Mouse (Mus musculus) MEL (cell line): ENCODE measurements around the gene Eif1ad. TPM values are rescaled to one million over a fixed set of nuclear protein-coding genes. Genes with fewer than 3 reads are reported as not detected.

Source experiments
- DNase-seq: peaks from one replicate; pipeline ENCODE4 v3.0.0; 2011; ENCODE audit warnings: low read depth, low spot score
- H3K27ac ChIP-seq: 2 replicates; pipeline ENCODE4 v1.5.1; 2012; ENCODE audit warnings: low read depth, mild to moderate bottlenecking, control low read depth, low read length, moderate library complexity; ENCODE audit not compliant: control insufficient read depth
- H3K27me3 ChIP-seq, 2 experiments: fragments of 150-350 bp in 1 of 2; sonication (generic) in 1 of 2; 2 replicates each; pipeline ENCODE4 v1.6.1; 2012; ENCODE audit warnings: low read length in 2 of 2, mild to moderate bottlenecking in 2 of 2, improper control_type of control experiment in 1 of 2, moderate library complexity in 1 of 2; ENCODE audit not compliant: insufficient read depth in 2 of 2, control insufficient read depth in 1 of 2
- H3K36me3 ChIP-seq, 2 experiments: 2 replicates each; pipeline ENCODE4 v1.6.1; 2012 to 2014; ENCODE audit warnings: low read length in 2 of 2, improper control_type of control experiment in 1 of 2, inconsistent platforms in 1 of 2, mild to moderate bottlenecking in 1 of 2; ENCODE audit not compliant: insufficient read depth in 2 of 2, control insufficient read depth in 1 of 2
- H3K4me1 ChIP-seq, 2 experiments: fragments of 150-350 bp in 1 of 2; sonication (generic) in 1 of 2; 2 replicates each; pipeline ENCODE4 v1.6.1; 2012; ENCODE audit warnings: low read length in 2 of 2, improper control_type of control experiment in 1 of 2, mild to moderate bottlenecking in 1 of 2; ENCODE audit not compliant: insufficient read depth in 2 of 2, control insufficient read depth in 1 of 2
- H3K4me3 ChIP-seq, 2 experiments: fragments of 150-350 bp in 1 of 2; sonication (generic) in 1 of 2; 2 replicates each; pipeline ENCODE4 v1.5.1; 2012; ENCODE audit warnings: low read depth in 2 of 2, low read length in 2 of 2, mild to moderate bottlenecking in 2 of 2, moderate library complexity in 2 of 2, control low read depth in 1 of 2, improper control_type of control experiment in 1 of 2; ENCODE audit not compliant: control insufficient read depth in 1 of 2, insufficient read depth in 1 of 2
- H3K79me2 ChIP-seq: 2 replicates; pipeline ENCODE4 v1.6.1; 2012; ENCODE audit warnings: mild to moderate bottlenecking, low read length, moderate library complexity; ENCODE audit not compliant: control insufficient read depth, poor library complexity, insufficient read depth
- H3K9ac ChIP-seq: 2 replicates; pipeline ENCODE4 v1.6.1; 2012; ENCODE audit warnings: low read depth, mild to moderate bottlenecking, control low read depth, low read length, moderate library complexity; ENCODE audit not compliant: control insufficient read depth, poor library complexity, severe bottlenecking
- H3K9me3 ChIP-seq: fragments of 150-350 bp; sonication (generic); replicated peaks from 2 replicates; pipeline ENCODE4 v1.6.1; 2012; ENCODE audit warnings: mild to moderate bottlenecking, low read length, improper control_type of control experiment, moderate library complexity; ENCODE audit not compliant: insufficient read depth
- CHD1 ChIP-seq: IDR thresholded peaks from 2 replicates; pipeline ENCODE4 v1.6.1; 2012; ENCODE audit warnings: low read depth, mild to moderate bottlenecking, inconsistent platforms, low read length, improper control_type of control experiment
- CHD2 ChIP-seq: IDR thresholded peaks from 2 replicates; pipeline ENCODE4 v1.6.1; 2011; ENCODE audit warnings: low read length, improper control_type of control experiment
- CTCF ChIP-seq, 3 experiments: IDR thresholded peaks in 2 of 3; conservative IDR thresholded peaks in 1 of 3; 2 replicates each; pipeline ENCODE4 v1.5.1; 2011 to 2012; ENCODE audit warnings: low read length in 3 of 3, low read depth in 2 of 3, mild to moderate bottlenecking in 2 of 3, improper control_type of control experiment in 1 of 3, inconsistent platforms in 1 of 3, mixed read lengths in 1 of 3, moderate library complexity in 1 of 3; ENCODE audit not compliant: control insufficient read depth in 1 of 3, insufficient read depth in 1 of 3, poor library complexity in 1 of 3, severe bottlenecking in 1 of 3
- E2F4 ChIP-seq: IDR thresholded peaks from 2 replicates; pipeline ENCODE4 v1.6.1; 2011; ENCODE audit warnings: low read depth, low read length, improper control_type of control experiment, borderline replicate concordance
- ELF1 ChIP-seq: IDR thresholded peaks from 2 replicates; pipeline ENCODE4 v1.6.1; 2014; ENCODE audit warnings: low read depth, mild to moderate bottlenecking, inconsistent platforms, low read length, improper control_type of control experiment, moderate library complexity
- EP300 ChIP-seq, 2 experiments: IDR thresholded peaks; 2 replicates each; pipeline ENCODE4 v1.6.1; 2011; ENCODE audit warnings: improper control_type of control experiment in 2 of 2, low read length in 2 of 2, low read depth in 1 of 2, mild to moderate bottlenecking in 1 of 2
- GABPA ChIP-seq: IDR thresholded peaks from 2 replicates; pipeline ENCODE4 v1.6.1; 2012; ENCODE audit warnings: low read depth, mild to moderate bottlenecking, inconsistent platforms, low read length, improper control_type of control experiment, moderate library complexity
- GATA1 ChIP-seq: IDR thresholded peaks from 2 replicates; pipeline ENCODE4 v1.6.1; 2011; ENCODE audit warnings: low read depth, low read length, improper control_type of control experiment
- HCFC1 ChIP-seq: IDR thresholded peaks from 2 replicates; pipeline ENCODE4 v1.6.1; 2012; ENCODE audit warnings: low read depth, mild to moderate bottlenecking, inconsistent platforms, low read length, improper control_type of control experiment, moderate library complexity
- JUND ChIP-seq: IDR thresholded peaks from 2 replicates; pipeline ENCODE4 v1.6.1; 2011; ENCODE audit warnings: low read depth, mild to moderate bottlenecking, improper control_type of control experiment, low read length
- MAFK ChIP-seq: IDR thresholded peaks from 2 replicates; pipeline ENCODE4 v1.6.1; 2011; ENCODE audit warnings: low read depth, mild to moderate bottlenecking, low read length, improper control_type of control experiment, borderline replicate concordance
- MAX ChIP-seq: IDR thresholded peaks from 2 replicates; pipeline ENCODE4 v1.6.1; 2011; ENCODE audit warnings: low read length, improper control_type of control experiment
- MAZ ChIP-seq: IDR thresholded peaks from 2 replicates; pipeline ENCODE4 v1.6.1; 2012; ENCODE audit warnings: low read depth, mild to moderate bottlenecking, inconsistent platforms, low read length, improper control_type of control experiment
- MEF2A ChIP-seq: IDR thresholded peaks from 2 replicates; pipeline ENCODE4 v1.6.1; 2014; ENCODE audit warnings: low read depth, mild to moderate bottlenecking, inconsistent platforms, low read length, improper control_type of control experiment; ENCODE audit not compliant: poor library complexity, insufficient replicate concordance, severe bottlenecking; ENCODE audit errors: extremely low read depth
- MXI1 ChIP-seq: IDR thresholded peaks from 2 replicates; pipeline ENCODE4 v1.6.1; 2011; ENCODE audit warnings: mild to moderate bottlenecking, low read depth, low read length, improper control_type of control experiment
- MYC ChIP-seq: IDR thresholded peaks from 2 replicates; pipeline ENCODE4 v1.6.1; 2011; ENCODE audit warnings: low read depth, mild to moderate bottlenecking, low read length, improper control_type of control experiment, moderate library complexity
- NELFE ChIP-seq: IDR thresholded peaks from 2 replicates; pipeline ENCODE4 v1.6.1; 2011; ENCODE audit warnings: low read depth, low read length, improper control_type of control experiment
- NRF1 ChIP-seq: IDR thresholded peaks from 2 replicates; pipeline ENCODE4 v1.6.1; 2014; ENCODE audit warnings: low read depth, mild to moderate bottlenecking, inconsistent platforms, low read length, improper control_type of control experiment, moderate library complexity; ENCODE audit not compliant: poor library complexity, insufficient read depth, severe bottlenecking
- POLR2AphosphoS2 ChIP-seq: IDR thresholded peaks from 2 replicates; pipeline ENCODE4 v1.6.1; 2011; ENCODE audit warnings: low read length, improper control_type of control experiment
- POLR2AphosphoS5 ChIP-seq: IDR thresholded peaks from 2 replicates; pipeline ENCODE4 v1.6.1; 2012; ENCODE audit warnings: low read depth, borderline replicate concordance, mild to moderate bottlenecking, inconsistent platforms, low read length, moderate library complexity, mixed read lengths
- RCOR1 ChIP-seq: IDR thresholded peaks from 2 replicates; pipeline ENCODE4 v1.6.1; 2012; ENCODE audit warnings: low read depth, mild to moderate bottlenecking, inconsistent platforms, low read length, improper control_type of control experiment
- TAL1 ChIP-seq: IDR thresholded peaks from 2 replicates; pipeline ENCODE4 v1.6.1; 2012; ENCODE audit warnings: mild to moderate bottlenecking, inconsistent platforms, low read length, moderate library complexity, mixed read lengths
- UBTF ChIP-seq: IDR thresholded peaks from 2 replicates; pipeline ENCODE4 v1.6.1; 2012; ENCODE audit warnings: low read depth, mild to moderate bottlenecking, inconsistent platforms, low read length, improper control_type of control experiment, moderate library complexity, borderline replicate concordance; ENCODE audit not compliant: insufficient read depth
- USF2 ChIP-seq, 2 experiments: IDR thresholded peaks; 2 replicates each; pipeline ENCODE4 v1.6.1; 2011 to 2012; ENCODE audit warnings: improper control_type of control experiment in 2 of 2, low read length in 2 of 2, borderline replicate concordance in 1 of 2, inconsistent platforms in 1 of 2, low read depth in 1 of 2, mild to moderate bottlenecking in 1 of 2; ENCODE audit not compliant: insufficient read depth in 1 of 2
- ZC3H11A ChIP-seq: IDR thresholded peaks from 2 replicates; pipeline ENCODE4 v1.6.1; 2012; ENCODE audit warnings: low read depth, mild to moderate bottlenecking, inconsistent platforms, low read length, improper control_type of control experiment
- ZMIZ1 ChIP-seq: IDR thresholded peaks from 2 replicates; pipeline ENCODE4 v1.6.1; 2012; ENCODE audit warnings: low read depth, mild to moderate bottlenecking, inconsistent platforms, low read length, improper control_type of control experiment, moderate library complexity
- ZNF384 ChIP-seq: IDR thresholded peaks from 2 replicates; pipeline ENCODE4 v1.6.1; 2012; ENCODE audit warnings: low read depth, mild to moderate bottlenecking, inconsistent platforms, low read length, improper control_type of control experiment
- polyA plus RNA-seq, 2 experiments: library from polyadenylated mRNA; stranded (reverse) in 1 of 2; unstranded in 1 of 2; fragments of >175 nt in 1 of 2; fragments of >200 nt in 1 of 2; gene quantifications; 2 replicates each; pipeline versions ENCODE4 v1.2.1 to v1.2.4; 2012; ENCODE audit warnings: low replicate concordance in 2 of 2, low read depth in 1 of 2; ENCODE audit not compliant: insufficient read length in 2 of 2, insufficient read depth in 1 of 2, missing spikeins in 1 of 2
- total RNA-seq: library from RNA; depleted of rRNA; stranded (reverse); fragments of 300-350 nt; gene quantifications from 2 replicates; pipeline ENCODE4 v1.2.3, GENCODE M21; 2012

Gene Eif1ad
- total and polyA plus RNA-seq, 3 experiments: 121 to 129 TPM; not detected in 1

- TF ChIP-seq ZMIZ1: no peak
- TF ChIP-seq GABPA: no peak
- TF ChIP-seq TAL1: no peak
- TF ChIP-seq POLR2AphosphoS5: no peak
- TF ChIP-seq MAX: no peak
- no peak for TF ChIP-seq ZNF384
- TF ChIP-seq POLR2AphosphoS2: no peak
- TF ChIP-seq NELFE: no peak
- TF ChIP-seq ELF1: no peak
- TF ChIP-seq MYC: no peak
- no peak for TF ChIP-seq JUND
- TF ChIP-seq MAFK: no peak
- TF ChIP-seq HCFC1: no peak
- TF ChIP-seq ZC3H11A: no peak
- TF ChIP-seq MAZ: no peak
- TF ChIP-seq RCOR1: no peak
- Histone ChIP-seq H3K27ac (no peak overlapping the region), H3K27me3 (no peaks in the 10 kb centered on the region), H3K9ac (no peak overlapping the region), H3K4me1 (peaks cover 0 to 7% of the 10 kb centered on the region in 2 experiments; a peak in 1 of 4 replicates), H3K9me3 (no peaks in the 10 kb centered on the region), H3K4me3 (no peak overlapping the region), H3K36me3 (peaks cover 0 to 2% of the 10 kb centered on the region in 2 experiments; a peak in 2 of 4 replicates), H3K79me2 (peaks cover 10% of the 10 kb centered on the region)
- DNase-seq: no peak
Observed at GRCm38 (mm10) chr19:5419630-5420029, 53.1 kb downstream of the Eif1ad start.

DNA sequence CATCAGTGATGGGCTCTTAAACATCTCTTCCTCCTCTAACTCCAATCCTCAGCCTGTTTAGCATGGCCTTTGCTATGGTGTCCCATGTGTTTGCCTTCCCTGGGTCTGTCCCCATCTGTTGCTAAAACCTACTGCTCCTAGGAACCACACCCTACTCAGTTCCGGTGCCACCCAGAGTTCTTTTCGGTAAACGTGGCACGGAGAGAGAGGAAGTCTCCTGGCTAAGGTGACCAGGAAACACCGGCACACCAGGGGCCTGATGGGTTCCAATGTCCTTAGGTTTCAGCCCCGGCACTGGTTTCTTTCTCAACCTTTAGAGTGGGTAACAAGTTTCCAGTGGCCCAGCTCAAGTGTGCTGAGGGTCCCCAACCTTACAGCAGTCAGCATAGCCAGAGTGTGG is 54.0 kb downstream of the Eif1ad start:
- H3K9me3 ChIP-seq: no peaks in the 10 kb centered on the region
- no peak for DNase-seq
- no peak overlapping the region for H3K9ac ChIP-seq
- H3K4me1 ChIP-seq: peaks cover 0 to 7% of the 10 kb centered on the region in 2 experiments; a peak in 1 of 4 replicates
- H3K27ac ChIP-seq: no peak overlapping the region
- no peaks in the 10 kb centered on the region for H3K27me3 ChIP-seq
- H3K36me3 ChIP-seq: peaks cover 0 to 2% of the 10 kb centered on the region in 2 experiments; a peak in 2 of 4 replicates
- TF ChIP-seq MYC (no peak), MAFK (no peak), UBTF (no peak), EP300 (IDR thresholded peaks at IDR 0.05; ENCODE audit: low read depth in 1 of 2, low read length in 2 of 2) (no peak), MXI1 (no peak), CHD1 (no peak), CHD2 (no peak), E2F4 (no peak), RCOR1 (no peak), POLR2AphosphoS2 (no peak), GATA1 (no peak), MEF2A (no peak), MAZ (no peak), NRF1 (no peak), CTCF (IDR thresholded peaks at IDR 0.05 in 2 of 3, conservative IDR thresholded peaks at IDR 0.05 in 1 of 3; ENCODE audit: control insufficient read depth in 1 of 3, insufficient read depth in 1 of 3, low read depth in 2 of 3, low read length in 3 of 3, poor library complexity in 1 of 3, severe bottlenecking in 1 of 3) (no peak), USF2 (IDR thresholded peaks at IDR 0.05; ENCODE audit: borderline replicate concordance in 1 of 2, insufficient read depth in 1 of 2, low read depth in 1 of 2, low read length in 2 of 2) (no peak)
- TF ChIP-seq, all 39 proteins: peak for 0
- Histone ChIP-seq H3K4me3 (no peak overlapping the region), H3K79me2 (peaks cover 15% of the 10 kb centered on the region)
